Mouse (Mus musculus) naive thymus-derived CD4-positive, alpha-beta T cell, adult 2 months (primary cell): Measurements from ENCODE around the gene Tmem17.
A peak's percentile ranks its signal among the peaks of the same experiment; 100 is the strongest.

Experiments used
- DNase-seq: peaks from one replicate; pipeline ENCODE4 v3.0.0-alpha.2; 2011; ENCODE audit warnings: low read depth

Tmem17 gene

GRCm38 (mm10) chr11:22512038-22513001 is at the start of gene Tmem17:
Tmem17 (plus strand) TSS chr11:22512088.
- peak; percentile 75 for DNase-seq

- DNase-seq: no peak
Observed at GRCm38 (mm10) chr11:22479836-22480619, 31.9 kb upstream of the Tmem17 start.

- DNase-seq: no peak
Observed at GRCm38 (mm10) chr11:22481639-22482361, 30.1 kb upstream of the Tmem17 start.

GRCm38 (mm10) chr11:22482362-22482760 is 29.5 kb upstream of the Tmem17 start:
- no peak for DNase-seq

GRCm38 (mm10) chr11:22493694-22494319 is 18.1 kb upstream of the Tmem17 start:
- DNase-seq: no peak

DNA sequence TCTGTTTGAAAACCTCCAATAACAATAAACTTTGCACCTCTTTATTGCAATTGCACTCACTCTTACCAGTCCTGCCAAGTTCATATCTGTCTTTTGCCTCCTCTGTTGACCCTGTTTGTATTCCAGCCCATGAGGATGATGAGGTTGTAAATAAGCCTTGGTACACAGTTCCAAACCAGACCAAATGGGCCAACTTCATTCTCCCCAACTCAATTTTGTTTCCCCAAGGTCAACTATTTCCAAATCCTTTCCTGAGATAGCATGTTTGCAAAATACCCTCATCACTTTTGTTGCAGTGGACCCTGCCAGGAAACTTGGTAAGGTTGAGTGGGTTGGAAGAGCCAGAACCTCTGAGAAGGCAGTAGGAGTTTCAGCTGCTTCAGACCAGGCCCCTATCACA is 16.9 kb upstream of the Tmem17 start:
- no peak for DNase-seq

- DNase-seq: no peak
Observed at GRCm38 (mm10) chr11:22499396-22499795, 12.5 kb upstream of the Tmem17 start.

- no peak for DNase-seq
Observed at GRCm38 (mm10) chr11:22499886-22500285, 12.0 kb upstream of the Tmem17 start.

DNA sequence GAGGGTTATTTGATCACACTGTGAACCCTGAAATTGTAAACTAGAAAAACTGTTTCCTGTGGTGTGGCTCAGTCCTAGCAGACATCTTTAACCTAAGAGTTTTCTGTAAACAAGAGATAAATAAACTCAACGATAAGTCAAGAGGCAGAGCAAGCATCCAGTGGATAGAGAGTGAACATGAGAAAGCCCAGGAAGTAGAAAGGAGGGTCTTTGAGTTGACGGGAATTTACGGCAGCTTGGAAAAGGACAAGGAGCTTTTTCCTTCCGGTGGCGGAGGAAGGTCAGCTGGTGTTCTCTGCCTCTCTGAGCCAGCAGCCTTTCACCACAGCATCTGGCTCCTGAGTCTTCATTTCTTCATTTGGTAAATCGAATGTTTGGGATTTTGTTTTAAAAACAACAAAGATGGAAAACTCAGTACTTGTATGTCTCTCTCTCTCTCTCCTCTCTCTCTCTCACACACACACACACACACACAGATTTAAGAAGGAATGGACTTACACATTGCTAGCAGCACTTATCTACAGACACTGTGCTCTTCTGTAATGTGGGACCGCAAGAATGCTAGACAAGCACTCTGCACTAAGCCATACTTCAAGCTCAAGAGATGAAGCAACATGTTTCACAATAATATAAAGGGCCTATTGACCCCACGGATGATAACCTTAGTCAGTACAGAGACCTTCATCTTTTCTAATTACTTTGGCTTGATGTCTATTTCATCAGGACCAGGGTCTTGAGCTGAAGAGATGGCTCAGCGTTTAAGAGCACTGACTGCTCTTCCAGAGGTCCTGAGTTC is 10.9 kb upstream of the Tmem17 start:
- DNase-seq: no peak

DNA sequence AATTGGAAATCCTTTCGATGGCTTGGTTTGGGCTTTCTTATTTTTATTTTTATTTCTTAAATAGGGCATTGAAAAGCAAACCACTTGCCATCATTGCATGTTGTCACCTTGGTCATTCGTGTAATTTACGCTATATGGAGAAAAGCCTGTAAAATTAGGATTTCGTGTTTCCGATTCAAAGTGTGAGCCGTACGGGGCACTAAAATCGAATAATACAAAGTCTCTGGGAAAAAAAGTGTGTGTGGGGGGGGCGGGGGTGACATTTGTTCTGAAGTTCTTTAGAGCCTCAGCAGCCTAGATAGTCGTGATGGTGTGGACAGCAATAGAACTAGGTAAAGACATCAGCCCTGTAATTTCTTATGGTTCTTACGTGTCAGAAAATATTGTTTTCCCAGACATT is 1.2 kb downstream of the Tmem17 start:
- DNase-seq: no peak

GRCm38 (mm10) chr11:22515061-22515460 is 3.2 kb downstream of the Tmem17 start:
- no peak for DNase-seq

- DNase-seq: no peak
Observed at GRCm38 (mm10) chr11:22518445-22518844, 6.6 kb downstream of the Tmem17 start.

- DNase-seq: no peak
Observed at GRCm38 (mm10) chr11:22520251-22520650, 8.4 kb downstream of the Tmem17 start.

- no peak for DNase-seq
Observed at GRCm38 (mm10) chr11:22524606-22525005, 12.7 kb downstream of the Tmem17 start.

- no peak for DNase-seq
Observed at GRCm38 (mm10) chr11:22540600-22540999, 28.7 kb downstream of the Tmem17 start.

- no peak for DNase-seq
Observed at GRCm38 (mm10) chr11:22560061-22560460, 48.2 kb downstream of the Tmem17 start.

DNA sequence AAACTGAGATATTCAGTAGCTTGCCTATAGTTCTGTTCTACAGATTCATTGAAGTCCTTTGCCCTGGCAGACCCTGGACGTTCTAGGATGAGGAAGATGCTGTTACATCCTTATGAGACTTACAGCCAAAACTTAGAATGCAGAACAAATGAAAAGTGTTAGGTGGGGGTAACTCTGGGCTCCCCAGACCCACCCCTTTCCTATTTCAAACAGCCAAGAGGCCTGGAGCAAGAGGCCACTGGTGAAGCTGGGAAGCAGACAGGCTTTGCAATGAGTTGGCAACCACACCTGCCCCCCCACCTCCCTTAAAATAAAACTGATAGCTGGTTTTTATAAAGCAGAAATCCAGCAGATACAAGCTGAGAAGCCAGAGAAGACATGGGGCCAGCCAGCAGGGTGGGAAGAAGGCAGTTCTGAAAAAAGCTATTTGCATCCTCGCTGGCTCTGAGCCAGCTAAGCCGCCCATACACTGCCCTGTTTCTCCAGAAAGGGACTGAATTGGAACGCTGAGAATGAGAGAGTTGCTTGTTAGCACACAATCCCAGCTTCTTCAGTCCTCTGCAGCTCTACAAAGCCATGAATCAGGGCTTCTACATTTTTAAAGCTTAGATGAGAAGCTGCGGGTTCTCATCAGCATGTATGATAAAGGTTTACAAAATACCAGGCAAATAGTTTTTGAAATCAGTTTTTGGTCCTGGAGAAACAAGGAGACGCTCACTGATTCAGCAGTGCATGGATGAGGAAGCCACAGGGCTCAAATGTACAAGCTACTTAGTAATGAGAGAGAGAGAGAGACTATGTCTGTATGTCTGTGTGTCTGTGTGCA is 48.8 kb downstream of the Tmem17 start:
- no peak for DNase-seq

GRCm38 (mm10) chr11:22561329-22561592 is 49.4 kb downstream of the Tmem17 start:
- DNase-seq: no peak

DNA sequence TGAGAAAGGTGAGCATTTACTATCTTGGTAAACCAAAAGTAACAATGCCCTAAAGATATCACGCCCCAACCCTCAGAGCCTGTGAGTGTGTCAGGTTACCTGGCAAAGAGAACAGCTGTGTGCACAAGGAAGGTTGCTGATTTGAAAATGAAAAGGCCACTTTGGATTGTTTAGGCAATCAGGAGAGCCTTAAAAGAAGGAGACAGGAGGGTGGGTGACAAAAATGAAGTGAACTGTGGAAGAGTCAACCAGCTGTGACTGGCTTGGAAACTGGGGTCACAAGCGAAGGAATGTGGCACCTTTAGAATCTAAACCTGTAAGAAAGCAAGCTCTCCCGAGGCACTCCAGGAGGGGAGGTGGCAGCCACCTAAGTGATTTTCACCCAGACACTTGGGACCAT is 51.8 kb downstream of the Tmem17 start:
- no peak for DNase-seq

- no peak for DNase-seq
Observed at GRCm38 (mm10) chr11:22564676-22565075, 52.8 kb downstream of the Tmem17 start.
